Mouse (Mus musculus) embryo, embryonic 9.5 days (tissue): ENCODE results near the gene Clec4g.

Experiments
- DNase-seq: peaks from one replicate; pipeline ENCODE4 v3.0.0-alpha.2; 2017; ENCODE audit errors: extremely low spot score

Clec4g gene

DNA sequence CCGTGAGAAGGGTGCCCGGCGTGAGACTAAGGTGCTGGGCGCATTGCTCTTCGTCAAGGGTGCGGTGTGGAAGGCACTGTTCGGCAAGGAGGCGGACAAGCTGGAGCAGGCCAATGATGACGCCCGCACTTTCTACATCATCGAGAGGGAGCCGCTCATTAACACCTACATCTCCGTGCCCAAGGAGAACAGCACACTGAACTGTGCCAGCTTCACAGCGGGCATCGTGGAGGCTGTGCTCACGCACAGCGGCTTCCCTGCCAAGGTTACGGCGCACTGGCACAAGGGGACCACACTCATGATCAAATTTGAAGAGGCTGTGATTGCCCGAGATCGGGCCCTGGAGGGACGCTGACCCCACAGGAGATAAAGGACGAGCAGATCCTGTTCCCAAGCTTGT lies 41.2 kb downstream of the Clec4g start:
- no peak for DNase-seq

DNA sequence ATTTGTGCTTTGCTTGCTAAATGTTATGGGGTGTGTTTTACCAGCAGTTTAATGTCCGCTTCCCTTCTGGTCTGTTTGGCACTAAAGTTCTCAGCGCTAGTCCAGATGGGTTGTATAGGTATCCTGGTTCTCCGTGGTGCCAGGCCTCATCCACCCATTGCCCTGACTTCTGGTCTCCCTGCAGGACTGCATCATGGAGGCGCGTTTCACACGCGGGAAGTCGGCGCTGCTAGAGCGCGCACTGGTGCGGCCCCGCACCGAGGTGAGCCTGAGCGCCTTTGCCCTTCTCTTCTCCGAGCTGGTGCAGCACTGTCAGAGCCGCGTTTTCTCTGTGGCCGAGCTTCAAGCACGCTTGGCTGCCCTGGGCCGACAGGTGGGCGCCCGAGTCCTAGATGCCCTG lies 41.6 kb downstream of the Clec4g start:
- DNase-seq: no peak

DNA sequence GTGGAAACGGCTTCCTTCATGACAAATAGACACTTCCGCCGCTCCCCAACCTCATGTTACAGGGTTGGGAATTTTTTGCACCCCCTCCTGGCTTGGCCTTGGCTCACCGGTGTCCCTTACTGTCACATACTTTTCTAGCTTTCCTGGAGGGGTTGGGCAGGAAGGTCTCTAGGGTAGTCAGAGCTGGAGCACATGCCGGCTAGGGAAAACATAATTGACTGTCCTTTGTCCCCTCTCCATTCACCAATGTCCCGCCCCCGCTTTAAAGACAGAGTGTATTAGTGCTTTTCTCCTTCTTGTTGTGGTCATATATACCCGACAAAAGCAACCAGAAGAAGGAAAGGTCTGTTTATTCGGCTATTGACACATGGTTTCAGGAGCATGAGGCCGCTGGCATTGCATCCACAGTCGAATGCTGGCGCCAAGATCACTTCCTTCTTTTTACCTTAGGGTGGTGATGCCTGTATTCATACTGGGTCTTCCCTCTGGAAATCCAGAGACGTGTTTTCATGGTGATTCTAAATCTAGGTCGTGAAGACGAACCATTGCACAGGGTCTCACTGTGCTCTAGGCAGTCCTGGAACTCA lies 43.4 kb downstream of the Clec4g start:
- peak; percentile 39 for DNase-seq

GRCm38 (mm10) chr8:3676131-3676992 lies 44.1 kb downstream of the Clec4g start, which contains the start of gene Trappc5:
Gene Trappc5 (plus strand): TSS chr8:3676299.
- DNase-seq: peak; percentile 94

- no peak for DNase-seq
Measured at GRCm38 (mm10) chr8:3674671-3675070, 45.8 kb downstream of the Clec4g start.

GRCm38 (mm10) chr8:3671980-3672491 lies 48.4 kb downstream of the Clec4g start, which contains the start of gene Fcor:
Gene Fcor (minus strand): TSS chr8:3672362.
- DNase-seq: peak; percentile 89

DNA sequence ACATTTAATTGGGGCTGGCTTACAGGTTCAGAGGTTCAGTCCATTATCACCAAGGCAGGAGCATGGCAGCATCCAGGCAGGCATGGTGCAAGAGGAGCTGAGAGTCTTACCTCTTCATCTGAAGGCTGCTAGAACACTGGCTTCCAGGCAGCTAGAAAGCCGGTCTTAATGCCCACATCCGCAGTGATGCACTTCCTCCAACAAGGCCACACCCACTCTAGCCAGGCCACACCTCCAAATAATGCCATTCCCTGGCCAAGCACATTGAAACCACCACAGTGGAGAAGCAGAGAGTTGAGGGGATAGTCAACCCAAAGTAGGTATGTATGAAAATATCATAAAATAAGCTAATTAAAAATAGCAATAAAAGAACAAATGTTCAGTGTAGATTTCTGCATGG lies 50.1 kb downstream of the Clec4g start:
- DNase-seq: no peak

- no peak for DNase-seq
Measured at GRCm38 (mm10) chr8:3665507-3665906, 54.9 kb downstream of the Clec4g start, which contains the start of gene Mcemp1. Gene Mcemp1 (plus strand): TSS chr8:3665754.

DNA sequence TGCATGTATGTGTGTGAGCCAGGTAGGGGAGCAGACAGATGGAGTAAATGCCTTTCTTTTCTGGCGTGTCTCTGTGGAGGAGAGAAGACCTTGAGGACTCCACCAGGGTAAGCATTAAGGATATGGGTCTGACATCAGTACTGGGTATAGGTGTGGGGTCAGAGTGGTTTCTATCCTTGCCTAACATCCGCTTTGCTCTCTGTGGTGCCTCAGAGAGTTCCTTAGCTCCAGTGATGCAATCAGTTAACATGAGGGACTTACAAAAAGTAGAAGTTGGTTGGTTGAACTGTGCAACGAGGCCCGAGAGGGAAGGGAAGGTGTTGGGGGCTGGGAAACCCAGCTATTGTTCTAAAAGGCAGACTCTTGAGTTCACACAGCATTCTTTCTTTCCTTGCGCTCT lies 56.0 kb downstream of the Clec4g start:
- DNase-seq: no peak

- DNase-seq: no peak
Measured at GRCm38 (mm10) chr8:3660889-3661288, 59.6 kb downstream of the Clec4g start.
